Mouse (Mus musculus): ENCODE results near the gene Akap9. TPM values are rescaled to one million over a fixed set of nuclear protein-coding genes. Genes with fewer than 3 reads are reported as not detected.
A peak's percentile ranks its signal among the peaks of the same experiment; 100 is the strongest.
"Not testable (repeated sequence)": the region's sequence is repeated elsewhere in the genome, so short reads cannot be mapped to it uniquely, and the experiment has no call there.

The Akap9 gene
- polyA plus RNA-seq, 1 experiment from 2014 or later = 182 TPM

- Histone ChIP-seq H3K27ac (peak overlapping the region; percentile 76), H3K9me3 (no peaks in the 10 kb centered on the region), H3K9ac (0 out of 2 replicates have a peak overlapping the region, but pooled peaks have one; percentile 21), H3K4me1 (peaks cover 17% of the 10 kb centered on the region), H3K4me3 (peak overlapping the region; percentile 14; the same call in 1 of the 2 replicates), H3K4me2 (replicated peaks) (peak overlapping the region; percentile 51), H3K27me3 (no peaks in the 10 kb centered on the region), H3K36me3 (peaks cover 34% of the 10 kb centered on the region)
- WGBS = 33% methylated on average over 16 of the region's 16 CpGs
- ATAC-seq (ENCODE audit: low FRiP score, low read depth) = peak; percentile 89
Observed at GRCm38 (mm10) chr5:4023742-4024681, 96.2 kb downstream of the Akap9 start.

GRCm38 (mm10) chr5:4024727-4025126 is 96.9 kb downstream of the Akap9 start:
- WGBS = 38% methylated on average over 4 of the region's 4 CpGs
- Histone ChIP-seq H3K4me1 (peaks cover 17% of the 10 kb centered on the region), H3K4me3 (no peak overlapping the region), H3K9ac (no peak overlapping the region), H3K27ac (peak overlapping the region; percentile 22; the same call in 1 of the 2 replicates), H3K4me2 (replicated peaks) (peak overlapping the region; percentile 51; the same call in 1 of the 2 replicates), H3K36me3 (peaks cover 30% of the 10 kb centered on the region), H3K27me3 (no peaks in the 10 kb centered on the region), H3K9me3 (no peaks in the 10 kb centered on the region)
- no peak for ATAC-seq (ENCODE audit: low FRiP score, low read depth)

GRCm38 (mm10) chr5:4026336-4026735 is 98.5 kb downstream of the Akap9 start:
- H3K4me2 ChIP-seq (replicated peaks); H3K9ac ChIP-seq; H3K9me3 ChIP-seq; H3K4me3 ChIP-seq; H3K27me3 ChIP-seq; ATAC-seq (ENCODE audit: low FRiP score, low read depth); H3K27ac ChIP-seq: not testable (repeated sequence)
- Histone ChIP-seq H3K36me3 (peaks cover 22% of the 10 kb centered on the region), H3K4me1 (peaks cover 17% of the 10 kb centered on the region)
- WGBS = 87% methylated on average over 1 of the region's 1 CpGs

GRCm38 (mm10) chr5:4028486-4029173 is 100.8 kb downstream of the Akap9 start:
- H3K27ac ChIP-seq = no peak overlapping the region
- 84% methylated on average over 6 of the region's 6 CpGs for WGBS

DNA sequence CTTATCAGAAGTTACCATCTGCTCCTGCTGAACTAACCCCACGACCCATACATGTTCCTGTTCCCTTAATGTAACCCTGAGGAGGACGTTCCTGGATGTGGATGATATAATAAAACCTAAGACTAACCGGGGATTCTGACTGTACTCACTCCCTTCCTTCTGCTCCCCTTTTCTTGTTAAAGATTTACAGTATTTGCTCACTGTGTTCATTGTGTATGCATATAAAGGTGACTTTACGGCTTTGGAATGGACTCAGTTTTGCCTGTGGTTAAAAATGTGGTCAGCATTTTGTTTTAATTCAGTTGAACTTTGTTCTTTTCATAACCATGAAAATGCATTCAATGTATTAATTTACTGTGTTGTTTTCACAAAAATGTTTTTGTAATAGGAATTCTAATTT is 104.0 kb downstream of the Akap9 start:
- H3K27me3 ChIP-seq = no peaks in the 10 kb centered on the region
- 69% methylated on average over 4 of the region's 4 CpGs for WGBS
- H3K4me3 ChIP-seq = no peak overlapping the region
- no peak overlapping the region for H3K4me2 ChIP-seq (replicated peaks)
- ATAC-seq (ENCODE audit: low FRiP score, low read depth) = no peak
- H3K4me1 ChIP-seq = no peaks in the 10 kb centered on the region
- peaks cover 56% of the 10 kb centered on the region for H3K36me3 ChIP-seq
- H3K27ac ChIP-seq = no peak overlapping the region
- H3K9ac ChIP-seq = no peak overlapping the region
- no peaks in the 10 kb centered on the region for H3K9me3 ChIP-seq

More at GRCm38 (mm10) chr5:4028486-4029173, 100.8 kb downstream of the Akap9 start:
- Histone ChIP-seq H3K4me3 (no peak overlapping the region), H3K36me3 (peaks cover 32% of the 10 kb centered on the region), H3K9ac (no peak overlapping the region), H3K27me3 (no peaks in the 10 kb centered on the region), H3K4me1 (peaks cover 12% of the 10 kb centered on the region), H3K4me2 (replicated peaks) (no peak overlapping the region), H3K9me3 (no peaks in the 10 kb centered on the region)
- ATAC-seq (ENCODE audit: low FRiP score, low read depth) = no peak

DNA sequence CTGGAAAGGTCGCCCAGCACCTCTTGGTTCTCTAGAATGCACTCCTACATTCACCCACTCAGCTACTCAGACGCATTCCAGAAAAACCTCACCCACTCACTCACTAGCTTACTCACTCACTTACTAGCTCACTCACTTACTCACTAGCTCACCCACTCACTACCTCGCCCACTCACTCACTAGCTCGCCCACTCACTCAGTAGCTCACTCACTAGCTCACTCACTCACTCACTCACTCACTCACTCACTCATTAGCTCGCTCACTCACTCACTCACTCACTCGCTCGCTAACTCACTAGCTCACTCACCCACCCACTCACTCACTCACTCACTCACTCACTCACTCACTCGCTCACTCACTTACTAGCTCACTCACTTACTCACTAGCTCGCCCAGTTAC is 108.8 kb downstream of the Akap9 start:
- WGBS = 94% methylated on average over 9 of the region's 9 CpGs
- ATAC-seq (ENCODE audit: low FRiP score, low read depth) = no peak
- H3K4me2 ChIP-seq (replicated peaks) = no peak overlapping the region
- H3K36me3 ChIP-seq = peaks cover 72% of the 10 kb centered on the region
- no peaks in the 10 kb centered on the region for H3K27me3 ChIP-seq
- H3K9ac ChIP-seq = no peak overlapping the region
- H3K4me3 ChIP-seq = no peak overlapping the region
- H3K27ac ChIP-seq = no peak overlapping the region
- no peaks in the 10 kb centered on the region for H3K4me1 ChIP-seq
- H3K9me3 ChIP-seq = no peaks in the 10 kb centered on the region

- peaks cover 79% of the 10 kb centered on the region for H3K36me3 ChIP-seq
- H3K9ac ChIP-seq = no peak overlapping the region
- no peaks in the 10 kb centered on the region for H3K9me3 ChIP-seq
- H3K4me2 ChIP-seq (replicated peaks) = no peak overlapping the region
- H3K4me1 ChIP-seq = no peaks in the 10 kb centered on the region
- ATAC-seq (ENCODE audit: low FRiP score, low read depth) = no peak
- 85% methylated on average over 8 of the region's 8 CpGs for WGBS
- no peak overlapping the region for H3K4me3 ChIP-seq
- no peak overlapping the region for H3K27ac ChIP-seq
- no peaks in the 10 kb centered on the region for H3K27me3 ChIP-seq
Observed at GRCm38 (mm10) chr5:4039351-4039750, 111.5 kb downstream of the Akap9 start.

GRCm38 (mm10) chr5:4040372-4040771 is 112.5 kb downstream of the Akap9 start:
- Histone ChIP-seq H3K4me3 (no peak overlapping the region), H3K27ac (no peak overlapping the region), H3K27me3 (no peaks in the 10 kb centered on the region), H3K9me3 (no peaks in the 10 kb centered on the region), H3K36me3 (peaks cover 79% of the 10 kb centered on the region), H3K9ac (no peak overlapping the region), H3K4me2 (replicated peaks) (no peak overlapping the region), H3K4me1 (no peaks in the 10 kb centered on the region)
- 86% methylated on average over 6 of the region's 6 CpGs for WGBS
- no peak for ATAC-seq (ENCODE audit: low FRiP score, low read depth)

GRCm38 (mm10) chr5:4040922-4041321 is 113.1 kb downstream of the Akap9 start:
- WGBS = 84% methylated on average over 2 of the region's 2 CpGs
- Histone ChIP-seq H3K9ac (no peak overlapping the region), H3K36me3 (peaks cover 77% of the 10 kb centered on the region), H3K27me3 (no peaks in the 10 kb centered on the region), H3K4me1 (no peaks in the 10 kb centered on the region), H3K4me3 (no peak overlapping the region), H3K9me3 (no peaks in the 10 kb centered on the region), H3K4me2 (replicated peaks) (no peak overlapping the region), H3K27ac (no peak overlapping the region)
- ATAC-seq (ENCODE audit: low FRiP score, low read depth) = no peak

GRCm38 (mm10) chr5:4060313-4060712 is 132.5 kb downstream of the Akap9 start:
- Histone ChIP-seq H3K9me3 (no peaks in the 10 kb centered on the region), H3K4me3 (no peak overlapping the region), H3K4me2 (replicated peaks) (no peak overlapping the region), H3K4me1 (no peaks in the 10 kb centered on the region), H3K9ac (no peak overlapping the region), H3K36me3 (peaks cover 84% of the 10 kb centered on the region), H3K27ac (no peak overlapping the region), H3K27me3 (no peaks in the 10 kb centered on the region)
- no peak for ATAC-seq (ENCODE audit: low FRiP score, low read depth)
- 95% methylated on average over 8 of the region's 8 CpGs for WGBS

DNA sequence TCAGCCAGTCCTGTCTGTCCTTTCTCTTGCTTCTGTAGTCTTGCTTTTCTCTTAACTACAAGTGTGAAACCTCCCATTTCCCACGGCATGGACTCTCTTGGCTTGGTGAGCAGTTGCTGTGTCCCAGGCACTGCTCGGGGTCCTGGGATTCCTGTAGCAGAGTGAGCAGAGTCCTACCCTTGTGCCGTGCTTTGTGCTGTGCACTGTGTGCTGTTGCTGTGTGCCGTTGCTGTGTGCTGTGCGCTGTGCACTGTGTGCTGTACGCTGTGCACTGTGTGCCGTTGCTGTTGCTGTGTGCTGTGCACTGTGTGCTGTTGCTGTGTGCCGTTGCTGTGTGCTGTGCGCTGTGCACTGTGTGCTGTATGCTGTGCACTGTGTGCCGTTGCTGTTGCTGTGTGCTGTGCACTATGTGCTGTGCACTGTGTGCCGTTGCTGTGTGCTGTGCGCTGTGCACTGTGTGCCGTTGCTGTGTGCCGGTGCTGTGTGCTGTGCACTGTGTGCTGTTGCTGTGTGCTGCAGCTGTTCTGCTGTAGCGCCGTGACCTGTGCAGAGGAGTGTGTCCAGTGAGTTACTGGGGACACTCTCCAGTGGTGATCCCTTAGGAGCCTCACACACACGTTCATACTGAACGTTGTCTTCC is 138.7 kb downstream of the Akap9 start:
- no peak for ATAC-seq (ENCODE audit: low FRiP score, low read depth)
- Histone ChIP-seq H3K4me2 (replicated peaks) (no peak overlapping the region), H3K36me3 (peaks cover 90% of the 10 kb centered on the region), H3K4me3 (no peak overlapping the region), H3K9me3 (no peaks in the 10 kb centered on the region), H3K27ac (no peak overlapping the region), H3K4me1 (no peaks in the 10 kb centered on the region), H3K27me3 (no peaks in the 10 kb centered on the region), H3K9ac (no peak overlapping the region)
- WGBS = 93% methylated on average over 18 of the region's 18 CpGs

- Histone ChIP-seq H3K9me3 (no peaks in the 10 kb centered on the region), H3K27me3 (no peaks in the 10 kb centered on the region), H3K4me1 (no peaks in the 10 kb centered on the region), H3K4me2 (replicated peaks) (no peak overlapping the region), H3K36me3 (peaks cover 90% of the 10 kb centered on the region), H3K9ac (no peak overlapping the region), H3K4me3 (no peak overlapping the region), H3K27ac (no peak overlapping the region)
- no peak for ATAC-seq (ENCODE audit: low FRiP score, low read depth)
- WGBS = 71% methylated on average over 3 of the region's 3 CpGs
Observed at GRCm38 (mm10) chr5:4067203-4067602, 139.3 kb downstream of the Akap9 start.
